Mouse (Mus musculus) stomach, embryonic 16.5 days (tissue): ENCODE data around the gene Pard6a. TPM values are rescaled to one million over a fixed set of nuclear protein-coding genes. Genes with fewer than 3 reads are reported as not detected.

Source experiments
- ATAC-seq: fragments of 200-750 bp; cut with Nextera tagmentation; 2 replicates; pipeline ENCODE4 v1.8.0; 2017; ENCODE audit warnings: moderate number of reproducible peaks, moderate TSS enrichment; ENCODE audit not compliant: insufficient read depth, low FRiP score
- H3K27ac ChIP-seq: fragments of 300-500 bp; sonication (generic); 2 replicates; pipeline ENCODE4 v1.5.1; 2014; ENCODE audit warnings: low read length
- H3K27me3 ChIP-seq: fragments of 300-500 bp; sonication (generic); 2 replicates; pipeline ENCODE4 v1.6.1; 2014; ENCODE audit warnings: low read length, control low read depth, mixed read lengths; ENCODE audit not compliant: control insufficient read depth, insufficient read depth
- H3K36me3 ChIP-seq: fragments of 300-500 bp; sonication (generic); 2 replicates; pipeline ENCODE4 v1.6.1; 2014; ENCODE audit warnings: low read length; ENCODE audit not compliant: control insufficient read depth, insufficient read depth
- H3K4me1 ChIP-seq: fragments of 300-500 bp; sonication (generic); 2 replicates; pipeline ENCODE4 v1.6.1; 2014; ENCODE audit warnings: low read length, control low read depth, mixed read lengths; ENCODE audit not compliant: control insufficient read depth, insufficient read depth
- H3K4me2 ChIP-seq: fragments of 300-500 bp; sonication (generic); 2 replicates; pipeline ENCODE4 v1.6.1; 2014; ENCODE audit warnings: low read depth, low read length, mixed read lengths
- H3K4me3 ChIP-seq: fragments of 300-500 bp; sonication (generic); replicated peaks from 2 replicates; pipeline ENCODE4 v1.5.1; 2014; ENCODE audit warnings: mild to moderate bottlenecking, low read length
- H3K9ac ChIP-seq: fragments of 300-500 bp; sonication (generic); 2 replicates; pipeline ENCODE4 v1.6.1; 2014; ENCODE audit warnings: low read length
- H3K9me3 ChIP-seq: fragments of 300-500 bp; sonication (generic); replicated peaks from 2 replicates; pipeline ENCODE4 v1.6.1; 2016; ENCODE audit warnings: low read length, control low read depth; ENCODE audit not compliant: control insufficient read depth
- WGBS: fragments of 180-500 bp; shearing (Covaris S2); extraction: QIAGEN DNeasy Blood & Tissue Kit; methylation state at CpG from one replicate; pipeline ENCODE4 v1.1.7; 2014; 5-methylcytosine and 5-hydroxymethylcytosine counted together
- polyA plus RNA-seq: library from polyadenylated mRNA; unstranded; fragments of >200 nt; fragmentation: Nextera tagmentation; extraction: Ambion mirVana; gene quantifications from 2 replicates; pipeline ENCODE4 v1.2.1, GENCODE M21; 2015

Gene Pard6a
- polyA plus RNA-seq, 1 experiment from 2014 or later: 16.5 TPM

DNA sequence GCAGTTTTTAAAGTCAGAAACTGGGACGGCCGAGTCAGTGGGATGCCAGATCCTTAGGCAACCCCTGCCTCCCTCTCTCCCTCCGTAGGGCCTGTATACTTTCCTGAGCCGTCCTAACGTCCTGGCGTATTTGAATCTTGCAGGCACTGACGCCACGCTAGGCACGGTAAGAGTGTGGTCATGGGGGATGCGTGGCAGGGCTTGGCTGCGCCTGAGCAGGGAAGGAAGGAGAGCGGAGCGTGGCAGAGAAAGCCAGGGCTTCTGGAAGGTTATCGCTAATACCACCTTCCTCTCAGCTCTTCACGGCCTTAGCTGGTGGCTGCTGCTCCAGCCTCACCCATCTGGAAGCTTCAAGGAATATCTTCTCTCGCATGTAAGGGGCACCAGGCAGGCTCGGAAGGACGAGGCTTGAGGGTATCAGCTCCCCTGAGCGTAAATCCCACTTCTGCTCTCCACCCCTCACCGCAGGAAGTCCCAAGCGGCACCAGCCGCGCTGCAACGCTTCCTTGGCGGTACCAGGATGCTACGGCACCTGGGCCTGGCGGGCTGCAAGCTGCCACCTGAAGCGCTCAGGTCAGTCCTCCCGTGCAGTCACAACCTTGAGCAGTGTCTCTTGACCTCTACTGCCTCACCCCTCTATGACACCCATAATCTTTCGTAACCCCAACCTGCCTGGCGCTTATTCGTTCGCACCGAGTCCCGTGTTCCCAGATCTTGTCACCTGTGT is 11.5 kb upstream of the Pard6a start:
- Histone ChIP-seq H3K27me3 (no peaks in the 10 kb centered on the region; the same call in 1 of the 2 replicates), H3K9me3 (no peaks in the 10 kb centered on the region), H3K4me1 (peaks cover 5% of the 10 kb centered on the region), H3K9ac (no peak overlapping the region), H3K4me3 (no peak overlapping the region), H3K4me2 (no peak overlapping the region), H3K36me3 (no peaks in the 10 kb centered on the region), H3K27ac (no peak overlapping the region)
- ATAC-seq: no peak
- WGBS: 60% methylated on average over 35 of the region's 35 CpGs

DNA sequence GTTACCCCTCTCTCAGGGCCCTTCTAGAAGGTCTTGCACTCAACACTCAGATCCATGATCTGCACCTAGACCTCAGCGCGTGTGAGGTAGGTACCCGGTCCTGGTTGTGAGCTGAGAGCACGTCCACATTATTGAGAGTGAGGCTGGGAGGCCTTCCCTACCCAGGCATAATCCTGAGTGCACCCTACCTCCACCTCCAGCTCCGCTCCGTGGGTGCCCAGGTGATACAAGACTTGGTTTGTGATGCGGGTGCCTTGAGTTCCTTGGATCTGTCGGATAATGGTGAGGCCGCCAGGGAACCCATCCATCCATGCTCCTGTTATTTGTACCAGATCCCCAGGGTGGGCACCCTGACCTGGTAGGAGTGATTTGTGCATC is 11.0 kb upstream of the Pard6a start:
- peaks cover 6% of the 10 kb centered on the region for H3K4me1 ChIP-seq
- H3K4me2 ChIP-seq: no peak overlapping the region
- H3K27me3 ChIP-seq: no peaks in the 10 kb centered on the region; the same call in 1 of the 2 replicates
- no peak overlapping the region for H3K9ac ChIP-seq
- H3K27ac ChIP-seq: no peak overlapping the region
- WGBS: 89% methylated on average over 9 of the region's 9 CpGs
- no peaks in the 10 kb centered on the region for H3K9me3 ChIP-seq
- no peaks in the 10 kb centered on the region for H3K36me3 ChIP-seq
- no peak overlapping the region for H3K4me3 ChIP-seq
- no peak for ATAC-seq

DNA sequence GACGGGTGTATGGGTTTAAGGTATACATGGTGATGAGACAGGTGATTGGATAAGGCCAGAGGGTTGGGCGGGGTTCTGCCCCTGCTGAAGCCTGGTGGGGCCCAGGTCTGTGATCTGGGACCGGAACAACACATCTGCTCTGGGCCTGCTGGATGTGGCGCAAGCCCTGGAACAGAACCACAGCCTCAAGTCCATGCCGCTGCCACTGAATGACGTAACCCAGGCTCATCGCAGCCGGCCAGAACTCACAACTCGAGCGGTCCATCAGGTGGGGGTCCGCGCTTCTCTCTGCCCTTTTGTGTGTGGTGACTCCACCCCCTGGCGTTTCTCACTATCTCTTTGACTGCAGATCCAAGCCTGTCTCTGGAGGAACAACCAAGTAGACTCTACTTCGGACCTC is 10.0 kb upstream of the Pard6a start:
- Histone ChIP-seq H3K4me1 (peaks cover 6% of the 10 kb centered on the region), H3K27ac (no peak overlapping the region), H3K4me3 (no peak overlapping the region), H3K27me3 (no peaks in the 10 kb centered on the region; the same call in 1 of the 2 replicates), H3K9me3 (no peaks in the 10 kb centered on the region), H3K36me3 (no peaks in the 10 kb centered on the region), H3K9ac (no peak overlapping the region), H3K4me2 (no peak overlapping the region)
- 77% methylated on average over 14 of the region's 14 CpGs for WGBS
- ATAC-seq: no peak

DNA sequence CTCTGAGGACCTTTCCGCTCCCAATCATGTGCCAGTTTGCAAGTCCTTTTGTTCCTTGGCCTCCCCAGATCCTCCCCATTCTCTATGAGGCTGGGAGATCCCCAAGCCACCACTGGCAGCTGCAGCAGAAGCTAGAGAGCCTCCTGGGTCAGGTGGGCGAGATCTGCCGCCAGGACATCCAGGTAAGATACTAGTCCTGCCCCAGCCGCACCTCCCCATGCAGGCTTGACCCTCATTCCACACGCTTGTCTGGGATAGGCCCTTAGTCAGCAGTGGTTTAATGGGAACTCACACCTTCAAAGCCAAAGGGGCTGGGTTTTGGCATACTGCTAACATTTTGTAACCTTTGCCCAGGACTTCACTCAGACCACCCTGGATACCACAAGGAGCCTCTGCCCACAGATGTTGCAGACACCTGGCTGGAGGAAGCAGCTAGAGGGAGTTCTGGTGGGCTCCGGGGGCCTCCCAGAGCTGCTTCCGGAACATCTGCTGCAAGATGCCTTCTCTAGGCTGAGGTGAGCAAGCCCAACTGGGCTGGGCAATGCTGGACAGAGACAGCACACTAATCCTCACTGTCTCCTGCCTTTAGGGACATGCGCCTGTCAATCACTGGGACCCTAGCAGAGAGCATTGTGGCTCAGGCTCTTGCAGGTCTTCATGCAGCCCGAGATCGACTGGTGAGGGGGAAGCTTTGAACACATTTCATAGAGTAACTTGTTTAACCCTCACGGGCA is 8.3 kb upstream of the Pard6a start:
- WGBS: 91% methylated on average over 11 of the region's 11 CpGs
- Histone ChIP-seq H3K9me3 (no peaks in the 10 kb centered on the region), H3K27ac (no peak overlapping the region), H3K36me3 (no peaks in the 10 kb centered on the region), H3K4me3 (no peak overlapping the region), H3K4me1 (peaks cover 6% of the 10 kb centered on the region), H3K27me3 (no peaks in the 10 kb centered on the region; the same call in 1 of the 2 replicates), H3K9ac (no peak overlapping the region), H3K4me2 (no peak overlapping the region)
- ATAC-seq: no peak

DNA sequence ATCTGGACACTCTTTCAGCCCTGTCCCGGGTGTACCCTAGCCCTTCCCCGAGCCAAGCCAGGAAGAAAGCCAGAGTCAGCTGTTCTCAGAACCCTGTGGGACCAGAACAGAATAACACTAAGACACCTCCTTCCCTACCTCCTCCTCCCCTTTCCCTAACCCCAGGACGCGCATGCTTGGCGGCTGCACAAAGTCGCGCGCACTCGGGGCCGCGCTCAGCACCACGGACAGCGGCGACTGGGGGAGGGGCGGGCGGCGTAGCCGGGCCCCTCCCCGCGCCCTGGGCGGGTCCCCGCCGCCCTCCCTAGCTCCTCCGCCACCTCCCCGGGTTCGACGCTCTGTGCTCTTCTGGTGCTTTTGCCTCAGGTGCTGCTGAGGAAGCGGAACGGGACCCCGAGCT is 7.3 kb upstream of the Pard6a start:
- no peaks in the 10 kb centered on the region; the same call in 1 of the 2 replicates for H3K27me3 ChIP-seq
- peak overlapping the region; percentile 50 for H3K4me3 ChIP-seq
- H3K36me3 ChIP-seq: 0 out of 2 replicates have a peak, but pooled peaks cover 6% of the 10 kb centered on the region
- peak overlapping the region; percentile 58 for H3K9ac ChIP-seq
- H3K9me3 ChIP-seq: no peaks in the 10 kb centered on the region
- peak; percentile 36; the same call in 1 of the 2 replicates for ATAC-seq
- peak overlapping the region; percentile 85 for H3K4me2 ChIP-seq
- no peak overlapping the region for H3K27ac ChIP-seq
- WGBS: 3% methylated on average over 29 of the region's 30 CpGs
- H3K4me1 ChIP-seq: peaks cover 6% of the 10 kb centered on the region

DNA sequence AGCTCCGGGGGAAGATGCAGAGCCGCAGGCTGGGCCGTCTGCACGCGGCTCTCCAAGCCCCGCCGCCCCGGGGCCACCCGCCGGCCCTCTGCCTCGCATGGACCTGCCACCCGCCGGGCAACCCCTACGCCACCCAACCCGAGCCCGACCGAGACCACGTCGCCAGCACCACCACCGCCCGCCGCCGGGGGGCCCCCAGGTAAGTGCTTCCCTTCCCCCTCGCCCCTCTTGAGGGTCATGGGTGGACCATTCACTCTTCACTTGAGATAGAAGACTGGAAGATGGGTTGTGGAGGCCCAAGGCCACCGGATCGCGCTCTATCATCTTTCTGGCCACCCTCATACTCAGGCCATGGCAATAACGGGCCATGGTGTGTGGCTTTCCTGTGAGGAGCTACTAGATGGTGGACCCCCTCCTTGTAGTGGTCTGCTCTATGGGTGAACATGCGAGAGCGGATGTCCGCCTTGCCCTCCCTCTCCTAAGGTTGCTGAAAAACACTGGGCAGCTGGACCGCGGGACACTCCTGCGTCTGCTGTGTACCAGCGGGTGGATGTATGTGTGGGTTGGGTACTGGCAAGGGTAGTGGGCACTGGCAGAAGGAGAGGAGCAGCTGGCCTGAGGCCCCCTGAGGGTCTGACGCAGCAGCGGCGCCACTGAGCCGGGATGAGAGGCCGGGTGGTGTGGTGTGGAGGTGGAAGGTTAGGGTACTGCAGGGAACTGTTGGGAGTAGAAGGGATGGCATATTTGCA is 6.7 kb upstream of the Pard6a start:
- Histone ChIP-seq H3K27ac (no peak overlapping the region), H3K4me1 (peaks cover 6% of the 10 kb centered on the region), H3K4me2 (peak overlapping the region; percentile 85), H3K9me3 (no peaks in the 10 kb centered on the region), H3K27me3 (no peaks in the 10 kb centered on the region; the same call in 1 of the 2 replicates), H3K4me3 (peak overlapping the region; percentile 50), H3K36me3 (0 out of 2 replicates have a peak, but pooled peaks cover 6% of the 10 kb centered on the region), H3K9ac (peak overlapping the region; percentile 58)
- ATAC-seq: peak; percentile 26; the same call in 1 of the 2 replicates
- WGBS: 14% methylated on average over 40 of the region's 40 CpGs

DNA sequence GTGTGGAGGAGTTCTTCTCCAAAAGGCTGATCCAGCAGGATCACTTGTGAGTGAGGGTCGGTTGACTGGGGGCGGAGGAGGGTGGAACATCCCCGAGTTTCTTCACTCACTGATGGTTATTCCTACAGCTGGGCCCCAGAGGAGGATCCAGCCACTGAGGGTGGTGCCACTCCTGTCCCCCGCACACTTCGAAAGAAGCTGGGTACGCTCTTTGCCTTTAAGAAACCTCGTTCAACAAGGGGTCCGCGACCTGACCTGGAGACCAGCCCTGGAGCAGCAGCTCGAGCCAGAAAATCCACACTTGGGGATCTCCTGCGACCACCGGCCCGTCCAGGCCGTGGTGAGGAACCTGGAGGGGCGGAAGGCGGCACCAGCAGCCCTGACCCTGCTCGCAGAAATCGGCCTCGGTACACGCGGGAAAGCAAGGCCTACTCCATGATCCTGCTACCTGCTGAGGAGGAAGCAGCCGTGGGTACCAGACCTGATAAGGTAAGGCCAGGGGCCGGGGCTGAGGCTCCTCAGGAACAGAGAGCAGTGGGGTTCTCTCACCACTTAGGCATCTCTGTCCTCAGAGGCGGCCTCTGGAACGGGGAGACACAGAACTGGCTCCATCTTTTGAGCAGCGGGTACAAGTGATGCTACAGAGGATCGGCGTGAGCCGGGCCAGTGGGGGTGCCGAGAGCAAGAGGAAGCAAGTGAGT is 5.7 kb upstream of the Pard6a start:
- no peak for ATAC-seq
- no peak overlapping the region for H3K4me3 ChIP-seq
- no peak overlapping the region for H3K4me2 ChIP-seq
- H3K27ac ChIP-seq: no peak overlapping the region
- 0 out of 2 replicates have a peak, but pooled peaks cover 6% of the 10 kb centered on the region for H3K36me3 ChIP-seq
- no peak overlapping the region for H3K9ac ChIP-seq
- H3K27me3 ChIP-seq: no peaks in the 10 kb centered on the region; the same call in 1 of the 2 replicates
- H3K4me1 ChIP-seq: peaks cover 9% of the 10 kb centered on the region
- no peaks in the 10 kb centered on the region for H3K9me3 ChIP-seq
- 80% methylated on average over 30 of the region's 30 CpGs for WGBS

DNA sequence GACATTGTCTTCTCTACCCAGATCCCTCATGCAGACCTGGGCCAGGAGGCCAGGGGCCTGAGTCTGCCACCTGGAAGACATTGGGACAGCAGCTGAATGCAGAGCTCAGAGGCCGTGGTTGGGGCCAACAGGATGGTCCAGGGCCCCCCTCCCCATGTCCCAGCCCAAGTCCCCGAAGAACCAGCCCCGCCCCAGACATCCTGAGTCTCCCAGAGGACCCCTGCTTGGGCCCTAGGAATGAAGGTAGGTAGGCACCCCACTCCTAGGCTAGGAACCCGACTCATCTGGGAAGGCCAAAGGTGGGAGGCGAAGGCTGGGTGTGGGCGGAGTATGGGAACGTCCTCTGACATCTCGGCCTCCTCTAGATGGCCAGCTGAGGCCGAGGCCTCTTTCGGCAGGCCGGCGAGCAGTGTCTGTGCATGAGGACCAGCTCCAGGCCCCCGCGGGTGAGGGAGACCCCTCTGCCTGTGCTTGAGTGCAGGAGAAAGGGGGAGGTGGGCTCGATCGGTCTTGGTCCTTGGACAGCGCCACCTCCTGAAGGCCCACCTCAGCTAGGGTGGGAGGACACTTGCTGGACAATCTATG is 3.7 kb upstream of the Pard6a start:
- Histone ChIP-seq H3K4me1 (peaks cover 17% of the 10 kb centered on the region), H3K9me3 (no peaks in the 10 kb centered on the region), H3K27ac (no peak overlapping the region), H3K36me3 (0 out of 2 replicates have a peak, but pooled peaks cover 6% of the 10 kb centered on the region), H3K4me2 (no peak overlapping the region), H3K9ac (no peak overlapping the region), H3K27me3 (no peaks in the 10 kb centered on the region; the same call in 1 of the 2 replicates), H3K4me3 (no peak overlapping the region)
- 88% methylated on average over 17 of the region's 17 CpGs for WGBS
- no peak for ATAC-seq
